Mouse (Mus musculus): ENCODE measurements around the gene Arl8a.

- TF ChIP-seq CTCF (IDR thresholded peaks at IDR 0.05; ENCODE audit: low read depth, low read length) (no peak), GATA1 (IDR thresholded peaks at IDR 0.05; ENCODE audit: borderline replicate concordance, low read length) (no peak), POLR2AphosphoS5 (IDR thresholded peaks at IDR 0.05; ENCODE audit: insufficient replicate concordance, low read depth, low read length) (no peak), TAL1 (conservative IDR thresholded peaks at IDR 0.05; ENCODE audit: low read depth, low read length) (no peak), GATA2 (IDR thresholded peaks at IDR 0.05; ENCODE audit: borderline replicate concordance, low read depth, low read length) (no peak)
Observed at GRCm38 (mm10) chr1:135128011-135128441, 18.6 kb upstream of the Arl8a start.
